ENCODE assay signal across 1 mouse cellular context in genomic region chr7:45305275-45305674, GRCm38 (mm10).
TF ChIP-seq lines count a peak whose summit lies in the region.

No protein-coding gene starts in this region.

TF ChIP-seq in CH12.LX, 34 proteins besides CTCF, POLR2A, EP300 and RAD21 (continued from another document):
- TF ChIP-seq TBP (conservative IDR thresholded peaks at IDR 0.05; ENCODE audit: low read depth, low read length), result no peak
TF ChIP-seq in CH12.LX: peak in this region for 2.
